Mouse (Mus musculus) liver, postnatal 0 days (tissue): ENCODE measurements around the gene Ascc2.

ENCODE experiments used
- CTCF ChIP-seq: sonication (generic); IDR thresholded peaks from 2 replicates; pipeline ENCODE4 v1.5.1; 2016; ENCODE audit warnings: antibody characterized with exemption, low read depth
- EP300 ChIP-seq: IDR thresholded peaks from 2 replicates; pipeline ENCODE4 v1.6.1; 2016; ENCODE audit warnings: antibody characterized with exemption, low read depth, mild to moderate bottlenecking

DNA sequence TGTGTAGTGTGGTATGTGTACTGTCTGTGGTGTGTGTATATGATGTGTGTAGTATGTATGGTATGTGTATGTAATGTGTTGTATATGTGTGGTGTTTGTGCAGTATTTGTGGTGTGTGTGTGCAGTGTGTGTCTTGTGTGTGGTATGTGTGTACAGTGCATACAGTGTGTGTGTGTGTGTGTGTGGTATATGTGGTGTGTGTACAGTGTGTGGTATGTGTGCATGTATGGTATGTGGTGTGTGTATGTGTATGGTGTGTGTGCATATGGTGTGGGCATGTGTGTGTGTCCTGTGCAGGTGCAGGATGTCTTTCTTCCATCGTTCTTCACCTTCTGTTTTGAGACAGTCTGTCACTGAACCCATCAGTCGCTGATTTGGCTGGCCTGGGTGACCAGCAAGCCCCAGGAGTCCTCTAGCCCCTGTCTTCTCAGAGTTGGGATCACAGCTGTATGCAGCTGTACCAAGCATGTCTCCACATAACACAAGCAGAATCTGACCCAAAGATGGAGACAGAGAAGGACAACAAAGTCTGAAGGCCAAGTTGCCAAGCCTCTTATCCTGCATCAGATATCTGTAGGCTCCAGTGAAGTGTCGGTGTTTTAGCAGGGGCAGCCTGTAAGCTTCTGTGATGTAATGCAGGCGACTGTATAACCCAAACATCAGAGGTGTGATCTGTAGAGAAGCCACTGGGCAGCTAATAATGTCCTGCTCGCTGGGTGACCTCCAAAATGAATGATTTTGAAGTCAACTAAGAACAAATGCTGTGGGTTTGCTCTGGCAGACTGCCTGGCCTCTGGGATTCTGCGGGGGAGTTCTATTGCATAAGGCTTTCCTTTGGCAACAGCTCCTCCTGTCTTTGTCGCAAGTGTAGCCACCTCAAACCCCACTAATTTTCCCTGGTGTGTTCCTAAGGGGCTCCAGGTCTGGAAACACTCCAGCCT, 59.8 kb downstream of the Ascc2 start:
- TF ChIP-seq CTCF (peak; percentile 63), EP300 (no peak)
